Mouse (Mus musculus) testis, adult 2 months (tissue): ENCODE data around the gene Rtkn. TPM values are rescaled to one million over a fixed set of nuclear protein-coding genes. Genes with fewer than 3 reads are reported as not detected.
"Not testable (repeated sequence)": the region's sequence is repeated elsewhere in the genome, so short reads cannot be mapped to it uniquely, and the experiment has no call there.

ENCODE experiments used
- H3K27ac ChIP-seq: fragments of 200-500 bp; 2 replicates; pipeline ENCODE4 v1.5.1; 2012; ENCODE audit warnings: low read depth, low read length; ENCODE audit not compliant: control insufficient read depth, insufficient read depth
- H3K27me3 ChIP-seq: fragments of 200-500 bp; 2 replicates; pipeline ENCODE4 v1.6.1; 2012; ENCODE audit warnings: mild to moderate bottlenecking, low read length, moderate library complexity; ENCODE audit not compliant: control insufficient read depth, insufficient read depth
- H3K36me3 ChIP-seq: fragments of 200-500 bp; 2 replicates; pipeline ENCODE4 v1.6.1; 2012; ENCODE audit warnings: mild to moderate bottlenecking, low read length; ENCODE audit not compliant: control insufficient read depth, insufficient read depth
- H3K4me1 ChIP-seq: fragments of 200-500 bp; 2 replicates; pipeline ENCODE4 v1.6.1; 2012; ENCODE audit warnings: low read length; ENCODE audit not compliant: control insufficient read depth, insufficient read depth
- H3K4me3 ChIP-seq: fragments of 200-500 bp; 2 replicates; pipeline ENCODE4 v1.5.1; 2012; ENCODE audit warnings: low read depth, mild to moderate bottlenecking, low read length, moderate library complexity, mixed read lengths; ENCODE audit not compliant: control insufficient read depth
- CTCF ChIP-seq: fragments of 200-500 bp; IDR thresholded peaks from 2 replicates; pipeline ENCODE4 v1.5.1; 2012; ENCODE audit warnings: low read depth, mild to moderate bottlenecking, inconsistent platforms, low read length, moderate library complexity; ENCODE audit not compliant: control insufficient read depth, insufficient read depth, insufficient replicate concordance
- POLR2A ChIP-seq: fragments of 200-500 bp; IDR thresholded peaks from 2 replicates; pipeline ENCODE4 v1.6.1; 2012; ENCODE audit warnings: low read depth, mild to moderate bottlenecking, inconsistent platforms, low read length, moderate library complexity; ENCODE audit not compliant: control insufficient read depth
- polyA plus RNA-seq: library from polyadenylated mRNA; depleted of rRNA; stranded (reverse); fragments of >200 nt; gene quantifications from 2 replicates; pipeline ENCODE4 v1.2.3, GENCODE M21; 2012

The Rtkn gene
- polyA plus RNA-seq, 1 experiment, result 13.2 TPM

GRCm38 (mm10) chr6:83155552-83156238 is 20.4 kb downstream of the Rtkn start:
- H3K27ac ChIP-seq, result peak overlapping the region; percentile 50
- H3K27me3 ChIP-seq, result no peaks in the 10 kb centered on the region
- H3K4me3 ChIP-seq, result peak overlapping the region; percentile 98
- no peaks in the 10 kb centered on the region for H3K36me3 ChIP-seq
- H3K4me1 ChIP-seq, result peaks cover 6% of the 10 kb centered on the region; the same call in 1 of the 2 replicates
- no peak for TF ChIP-seq CTCF
- TF ChIP-seq POLR2A, result no peak

- H3K27ac ChIP-seq, result peak within 1 kb of the TSS; percentile 96
- H3K27me3 ChIP-seq, result no peaks in the 10 kb centered on the region
- H3K4me1 ChIP-seq, result peaks cover 8% of the 10 kb centered on the region; the same call in 1 of the 2 replicates
- no peaks in the 10 kb centered on the region for H3K36me3 ChIP-seq
- peak within 1 kb of the TSS; percentile 98 for H3K4me3 ChIP-seq
- no peak for TF ChIP-seq CTCF
- TF ChIP-seq POLR2A, result peak; percentile 85
These were observed 21.0 kb downstream of the Rtkn start, which contains the start of the genes Wdr54 and 1700003E16Rik for GRCm38 (mm10) chr6:83156259-83156684. Gene Wdr54, minus strand, starts transcription at chr6:83156397. Gene 1700003E16Rik, plus strand, starts transcription at chr6:83156404.

- H3K27ac ChIP-seq, H3K36me3 ChIP-seq, H3K27me3 ChIP-seq: not testable (repeated sequence)
- Histone ChIP-seq H3K4me1 (peaks cover 23% of the 10 kb centered on the region), H3K4me3 (peak overlapping the region; percentile 53; the same call in 1 of the 2 replicates)
These were observed 24.2 kb downstream of the Rtkn start for GRCm38 (mm10) chr6:83159456-83159855.

GRCm38 (mm10) chr6:83161442-83161841 is 26.2 kb downstream of the Rtkn start:
- Histone ChIP-seq H3K4me1 (peaks cover 20% of the 10 kb centered on the region), H3K27me3 (no peaks in the 10 kb centered on the region), H3K36me3 (no peaks in the 10 kb centered on the region; the same call in 1 of the 2 replicates), H3K27ac (no peak overlapping the region), H3K4me3 (peak overlapping the region; percentile 72)
- TF ChIP-seq CTCF (0 out of 2 replicates have a peak, but pooled peaks have one; percentile 4), POLR2A (no peak)

- peaks cover 20% of the 10 kb centered on the region for H3K4me1 ChIP-seq
- H3K36me3 ChIP-seq, result no peaks in the 10 kb centered on the region; the same call in 1 of the 2 replicates
- no peak overlapping the region for H3K27ac ChIP-seq
- no peaks in the 10 kb centered on the region for H3K27me3 ChIP-seq
- H3K4me3 ChIP-seq, result peak overlapping the region; percentile 72
- TF ChIP-seq POLR2A (no peak), CTCF (no peak)
These were observed 26.8 kb downstream of the Rtkn start for GRCm38 (mm10) chr6:83161921-83162641.

GRCm38 (mm10) chr6:83162701-83163100 is 27.4 kb downstream of the Rtkn start:
- Histone ChIP-seq H3K36me3 (no peaks in the 10 kb centered on the region; the same call in 1 of the 2 replicates), H3K27ac (no peak overlapping the region), H3K4me3 (peak overlapping the region; percentile 72), H3K4me1 (peaks cover 20% of the 10 kb centered on the region), H3K27me3 (no peaks in the 10 kb centered on the region)
- TF ChIP-seq POLR2A, result no peak
- peak; percentile 45; the same call in 1 of the 2 replicates for TF ChIP-seq CTCF

GRCm38 (mm10) chr6:83165026-83165606 is 29.9 kb downstream of the Rtkn start:
- no peak for TF ChIP-seq CTCF
- TF ChIP-seq POLR2A, result no peak

More at GRCm38 (mm10) chr6:83165026-83165606, 29.9 kb downstream of the Rtkn start:
- H3K27ac ChIP-seq, result peak overlapping the region; percentile 77; the same call in 1 of the 2 replicates
- peaks cover 20% of the 10 kb centered on the region for H3K4me1 ChIP-seq
- no peaks in the 10 kb centered on the region for H3K27me3 ChIP-seq
- H3K36me3 ChIP-seq, result no peaks in the 10 kb centered on the region; the same call in 1 of the 2 replicates
- H3K4me3 ChIP-seq, result peak overlapping the region; percentile 93
